ENCODE assay signal across 8 mouse cellular contexts in genomic region chr6:34862381-34862780, GRCm38 (mm10). TPM values are rescaled to one million over a fixed set of nuclear protein-coding genes. Genes with fewer than 3 reads are reported as not detected.
A peak's percentile ranks its signal among the peaks of the same experiment; 100 is the strongest.
DNase-seq lines count a peak whose midpoint lies in the region; ATAC-seq and TF ChIP-seq lines count a peak whose summit lies in the region.

No protein-coding gene starts in this region.

- H3K4me1 ChIP-seq in spleen, adult 2 months (ENCODE audit: control insufficient read depth, insufficient read depth, insufficient read length), result peaks cover 16% of the 10 kb centered on the region; the same call in 1 of the 2 replicates
- peaks cover 13% of the 10 kb centered on the region for H3K4me1 ChIP-seq in heart, embryonic 11.5 days (ENCODE audit: control insufficient read depth, insufficient read depth, low read length)
- H3K4me1 ChIP-seq in liver, embryonic 13.5 days (replicated peaks), result peaks cover 52% of the 10 kb centered on the region
- H3K4me1 ChIP-seq in forebrain, embryonic 14.5 days (ENCODE audit: control insufficient read depth, insufficient read depth, low read length), result no peaks in the 10 kb centered on the region

- TF ChIP-seq CTCF in spleen, adult 2 months (IDR thresholded peaks at IDR 0.05; ENCODE audit: extremely low read depth, insufficient read depth, insufficient read length, insufficient replicate concordance), result no peak

- H3K9me3 ChIP-seq in heart, embryonic 11.5 days (replicated peaks; ENCODE audit: control insufficient read depth, low read length), result no peaks in the 10 kb centered on the region
- no peaks in the 10 kb centered on the region for H3K9me3 ChIP-seq in liver, embryonic 13.5 days (replicated peaks)
- no peaks in the 10 kb centered on the region for H3K9me3 ChIP-seq in forebrain, embryonic 14.5 days (replicated peaks; ENCODE audit: control insufficient read depth, low read length)

- H3K4me2 ChIP-seq in heart, embryonic 11.5 days, result peak overlapping the region; percentile 17; the same call in 1 of the 2 replicates
- peak overlapping the region; percentile 69 for H3K4me2 ChIP-seq in liver, embryonic 13.5 days
- no peak overlapping the region for H3K4me2 ChIP-seq in forebrain, embryonic 14.5 days (ENCODE audit: low read length)

- 0 out of 2 replicates have a peak, but pooled peaks have one; percentile 8 for TF ChIP-seq POLR2A in spleen, adult 2 months (IDR thresholded peaks at IDR 0.05; ENCODE audit: low read depth, low read length)

- no peaks in the 10 kb centered on the region for H3K27me3 ChIP-seq in spleen, adult 2 months (ENCODE audit: control insufficient read depth, insufficient read depth, low read length)
- no peaks in the 10 kb centered on the region for H3K27me3 ChIP-seq in heart, embryonic 11.5 days (ENCODE audit: control insufficient read depth, insufficient read depth, low read length)
- no peaks in the 10 kb centered on the region for H3K27me3 ChIP-seq in liver, embryonic 13.5 days
- H3K27me3 ChIP-seq in forebrain, embryonic 14.5 days (replicated peaks; ENCODE audit: control insufficient read depth, insufficient read depth, low read length), result no peaks in the 10 kb centered on the region

- H3K9ac ChIP-seq in heart, embryonic 11.5 days (ENCODE audit: low read depth, low read length), result no peak overlapping the region
- H3K9ac ChIP-seq in liver, embryonic 13.5 days, result peak overlapping the region; percentile 66
- no peak overlapping the region for H3K9ac ChIP-seq in forebrain, embryonic 14.5 days (ENCODE audit: low read length)

- H3K4me3 ChIP-seq in spleen, adult 2 months (ENCODE audit: extremely low read depth, insufficient read depth, insufficient read length), result peak overlapping the region; percentile 87
- no peak overlapping the region for H3K4me3 ChIP-seq in heart, embryonic 11.5 days (ENCODE audit: low read depth, low read length)
- H3K4me3 ChIP-seq in liver, embryonic 13.5 days (replicated peaks), result peak overlapping the region; percentile 46
- H3K4me3 ChIP-seq in forebrain, embryonic 14.5 days (ENCODE audit: low read depth, low read length), result no peak overlapping the region

- WGBS in spleen, adult 2 months, result 10% methylated on average over 6 of the region's 6 CpGs
- WGBS in heart, embryonic 11.5 days (ENCODE audit: insufficient replicate concordance), result 85% methylated on average over 6 of the region's 6 CpGs
- WGBS in liver, embryonic 13.5 days (ENCODE audit: insufficient replicate concordance), result 71% methylated on average over 6 of the region's 6 CpGs
- 93% methylated on average over 6 of the region's 6 CpGs for WGBS in forebrain, embryonic 14.5 days

- peak overlapping the region; percentile 90 for H3K27ac ChIP-seq in spleen, adult 2 months (ENCODE audit: insufficient read depth, low read length)
- H3K27ac ChIP-seq in heart, embryonic 11.5 days (ENCODE audit: low read depth, low read length), result no peak overlapping the region
- peak overlapping the region; percentile 78 for H3K27ac ChIP-seq in liver, embryonic 13.5 days
- no peak overlapping the region for H3K27ac ChIP-seq in forebrain, embryonic 14.5 days (ENCODE audit: low read depth, low read length)

- no peaks in the 10 kb centered on the region for H3K36me3 ChIP-seq in spleen, adult 2 months (ENCODE audit: control insufficient read depth, insufficient read depth, low read length)
- H3K36me3 ChIP-seq in heart, embryonic 11.5 days (ENCODE audit: control insufficient read depth, insufficient read depth, low read length), result no peaks in the 10 kb centered on the region
- no peaks in the 10 kb centered on the region for H3K36me3 ChIP-seq in liver, embryonic 13.5 days
- H3K36me3 ChIP-seq in forebrain, embryonic 14.5 days (ENCODE audit: control insufficient read depth, insufficient read depth, low read length), result no peaks in the 10 kb centered on the region

- no peak for DNase-seq in spleen, adult 2 months (ENCODE audit: low read depth in 1 of 2, low spot score in 2 of 2)
- DNase-seq in spleen, adult 18-20 months, result no peak
- no peak for DNase-seq in liver, embryonic 13.5 days
- peak; percentile 80 for DNase-seq in thymus, postnatal 0 days (ENCODE audit: low spot score)
- DNase-seq in cerebellum, postnatal 4 days (ENCODE audit: low spot score in 2 of 2), result no peak
- no peak for DNase-seq in ovary, postnatal 10 days (ENCODE audit: low spot score)
- DNase-seq in forebrain, embryonic 14.5 days (ENCODE audit: low spot score), result no peak

- no peak for ATAC-seq in heart, embryonic 11.5 days (replicated peaks; ENCODE audit: insufficient number of reproducible peaks, low FRiP score, low TSS enrichment)
- ATAC-seq in liver, embryonic 13.5 days (ENCODE audit: low read depth), result no peak
- no peak for ATAC-seq in forebrain, embryonic 14.5 days

RNA-seq across cellular contexts. Expression of gene Tmem140, which starts 0.6 kb away (rescaled TPM):
- polyA plus RNA-seq in spleen, adult 2 months (2012; rRNA removed), result 15.0 and 17.4 TPM in 2 replicates
- polyA plus RNA-seq in heart, embryonic 11.5 days (2014; fragmentation: Nextera tagmentation; extraction: Ambion mirVana), result 0.39 and 0.62 TPM in 2 replicates
- 2.4 and 2.7 TPM in 2 replicates for polyA plus RNA-seq in liver, embryonic 13.5 days (2015; fragmentation: Nextera tagmentation; extraction: Ambion mirVana)
- 8.4 and 10.0 TPM in 2 replicates for polyA plus RNA-seq in thymus, postnatal 0 days (2015; fragmentation: Nextera tagmentation; extraction: Ambion mirVana)
- 0.65 and 0.79 TPM in 2 replicates for polyA plus RNA-seq in forebrain, embryonic 14.5 days (2014; fragmentation: Nextera tagmentation; extraction: Ambion mirVana)

RNA-seq across cellular contexts. Expression of gene Cyren, which starts 15.5 kb away (rescaled TPM):
- 8.0 and 8.1 TPM in 2 replicates for polyA plus RNA-seq in spleen, adult 2 months (2012; rRNA removed)
- 10.2 and 11.2 TPM in 2 replicates for polyA plus RNA-seq in heart, embryonic 11.5 days (2014; fragmentation: Nextera tagmentation; extraction: Ambion mirVana)
- 10.5 and 10.6 TPM in 2 replicates for polyA plus RNA-seq in liver, embryonic 13.5 days (2015; fragmentation: Nextera tagmentation; extraction: Ambion mirVana)
- 14.5 and 15.1 TPM in 2 replicates for polyA plus RNA-seq in thymus, postnatal 0 days (2015; fragmentation: Nextera tagmentation; extraction: Ambion mirVana)
- polyA plus RNA-seq in forebrain, embryonic 14.5 days (2014; fragmentation: Nextera tagmentation; extraction: Ambion mirVana), result 7.9 and 8.0 TPM in 2 replicates

RNA-seq across cellular contexts. Expression of gene Wdr91, which starts 48.3 kb away (rescaled TPM):
- 32.9 and 36.5 TPM in 2 replicates for polyA plus RNA-seq in spleen, adult 2 months (2012; rRNA removed)
- polyA plus RNA-seq in heart, embryonic 11.5 days (2014; fragmentation: Nextera tagmentation; extraction: Ambion mirVana), result 12.4 and 13.0 TPM in 2 replicates
- 12.3 and 13.8 TPM in 2 replicates for polyA plus RNA-seq in liver, embryonic 13.5 days (2015; fragmentation: Nextera tagmentation; extraction: Ambion mirVana)
- polyA plus RNA-seq in thymus, postnatal 0 days (2015; fragmentation: Nextera tagmentation; extraction: Ambion mirVana), result 15.4 and 17.6 TPM in 2 replicates
- 11.0 and 12.0 TPM in 2 replicates for polyA plus RNA-seq in forebrain, embryonic 14.5 days (2014; fragmentation: Nextera tagmentation; extraction: Ambion mirVana)

RNA-seq across cellular contexts. Expression of gene Stra8, which starts 57.6 kb away (rescaled TPM):
- not detected in 2 replicates for polyA plus RNA-seq in spleen, adult 2 months (2012; rRNA removed)
- polyA plus RNA-seq in heart, embryonic 11.5 days (2014; fragmentation: Nextera tagmentation; extraction: Ambion mirVana), result not detected in 2 replicates
- polyA plus RNA-seq in liver, embryonic 13.5 days (2015; fragmentation: Nextera tagmentation; extraction: Ambion mirVana), result not detected in 2 replicates
- polyA plus RNA-seq in thymus, postnatal 0 days (2015; fragmentation: Nextera tagmentation; extraction: Ambion mirVana), result 1.6 and 2.0 TPM in 2 replicates
- not detected in 2 replicates for polyA plus RNA-seq in forebrain, embryonic 14.5 days (2014; fragmentation: Nextera tagmentation; extraction: Ambion mirVana)

Comparison
In these comparisons a context has a peak if more than half of its experiments do, and no peak if none do; other contexts are left out.
1. H3K27ac ChIP-seq: peak in spleen, adult 2 months (single experiment) and liver, embryonic 13.5 days (single experiment); none in heart, embryonic 11.5 days (single experiment) and forebrain, embryonic 14.5 days (single experiment).
2. H3K4me3 ChIP-seq: peak in spleen, adult 2 months (single experiment) and liver, embryonic 13.5 days (single experiment); none in heart, embryonic 11.5 days (single experiment) and forebrain, embryonic 14.5 days (single experiment).